Mouse (Mus musculus) liver, embryonic 13.5 days (tissue): ENCODE results near the gene Prss32. TPM values are rescaled to one million over a fixed set of nuclear protein-coding genes. Genes with fewer than 3 reads are reported as not detected.

Experiments used
- ATAC-seq: fragments of 200-750 bp; cut with Nextera tagmentation; 2 replicates; pipeline ENCODE4 v1.8.0; 2017; ENCODE audit warnings: low read depth, mild to moderate bottlenecking, moderate number of reproducible peaks, moderate library complexity
- DNase-seq: peaks from one replicate; pipeline ENCODE4 v3.0.0; 2022
- H3K27ac ChIP-seq: fragments of 300-500 bp; sonication (generic); 2 replicates; pipeline ENCODE4 v1.5.1; 2015; ENCODE audit warnings: moderate library complexity, mild to moderate bottlenecking, inconsistent platforms
- H3K27me3 ChIP-seq: fragments of 300-500 bp; sonication (generic); 2 replicates; pipeline ENCODE4 v1.6.1; 2015; ENCODE audit warnings: mild to moderate bottlenecking, inconsistent platforms
- H3K36me3 ChIP-seq: fragments of 300-500 bp; sonication (generic); 2 replicates; pipeline ENCODE4 v1.6.1; 2015; ENCODE audit warnings: mild to moderate bottlenecking, inconsistent platforms
- H3K4me1 ChIP-seq: fragments of 300-500 bp; sonication (generic); replicated peaks from 2 replicates; pipeline ENCODE4 v1.6.1; 2015; ENCODE audit warnings: inconsistent platforms
- H3K4me2 ChIP-seq: fragments of 300-500 bp; sonication (generic); 2 replicates; pipeline ENCODE4 v1.6.1; 2015; ENCODE audit warnings: inconsistent platforms, mild to moderate bottlenecking, moderate library complexity
- H3K4me3 ChIP-seq: fragments of 300-500 bp; sonication (generic); replicated peaks from 2 replicates; pipeline ENCODE4 v1.5.1; 2015; ENCODE audit warnings: mild to moderate bottlenecking, inconsistent platforms
- H3K9ac ChIP-seq: fragments of 300-500 bp; sonication (generic); 2 replicates; pipeline ENCODE4 v1.6.1; 2015; ENCODE audit warnings: mild to moderate bottlenecking, inconsistent platforms
- H3K9me3 ChIP-seq: fragments of 300-500 bp; sonication (generic); replicated peaks from 2 replicates; pipeline ENCODE4 v1.6.1; 2016; ENCODE audit warnings: inconsistent platforms
- WGBS: fragments of 180-500 bp; shearing (Covaris S2); methylation state at CpG from one replicate; pipeline ENCODE4 v1.1.7; 2015; ENCODE audit not compliant: insufficient replicate concordance; 5-methylcytosine and 5-hydroxymethylcytosine counted together
- polyA plus RNA-seq: library from polyadenylated mRNA; unstranded; fragments of >200 nt; fragmentation: Nextera tagmentation; extraction: Ambion mirVana; gene quantifications from 2 replicates; pipeline ENCODE4 v1.2.1, GENCODE M21; 2015

The Prss32 gene
- polyA plus RNA-seq, 1 experiment from 2014 or later = not detected

- no peak overlapping the region for H3K27ac ChIP-seq
- ATAC-seq (no peak), DNase-seq (no peak)
- H3K36me3 ChIP-seq = peaks cover 100% of the 10 kb centered on the region
- WGBS = 96% methylated on average over 25 of the region's 25 CpGs
- H3K4me1 ChIP-seq = no peaks in the 10 kb centered on the region
- peaks cover 42% of the 10 kb centered on the region for H3K9me3 ChIP-seq
- no peak overlapping the region for H3K9ac ChIP-seq
- no peaks in the 10 kb centered on the region for H3K27me3 ChIP-seq
- no peak overlapping the region for H3K4me2 ChIP-seq
- no peak overlapping the region for H3K4me3 ChIP-seq
Measured at GRCm38 (mm10) chr17:23819235-23819634, 24.4 kb upstream of the Prss32 start.

- H3K4me1 ChIP-seq = 0 out of 2 replicates have a peak, but pooled peaks cover 3% of the 10 kb centered on the region
- no peaks in the 10 kb centered on the region for H3K27me3 ChIP-seq
- ATAC-seq (no peak), DNase-seq (no peak)
- peaks cover 32% of the 10 kb centered on the region for H3K9me3 ChIP-seq
- H3K36me3 ChIP-seq = peaks cover 100% of the 10 kb centered on the region
- H3K4me3 ChIP-seq = no peak overlapping the region
- no peak overlapping the region for H3K4me2 ChIP-seq
- 90% methylated on average over 5 of the region's 5 CpGs for WGBS
- no peak overlapping the region for H3K9ac ChIP-seq
- no peak overlapping the region for H3K27ac ChIP-seq
Measured at GRCm38 (mm10) chr17:23820731-23821130, 22.9 kb upstream of the Prss32 start.

- peaks cover 29% of the 10 kb centered on the region for H3K9me3 ChIP-seq
- no peaks in the 10 kb centered on the region for H3K27me3 ChIP-seq
- peaks cover 14% of the 10 kb centered on the region for H3K4me1 ChIP-seq
- no peak overlapping the region for H3K27ac ChIP-seq
- ATAC-seq (no peak), DNase-seq (no peak)
- no peak overlapping the region for H3K4me3 ChIP-seq
- H3K4me2 ChIP-seq = no peak overlapping the region
- WGBS = 75% methylated on average over 6 of the region's 6 CpGs
- H3K36me3 ChIP-seq = peaks cover 99% of the 10 kb centered on the region
- no peak overlapping the region for H3K9ac ChIP-seq
Measured at GRCm38 (mm10) chr17:23822094-23822493, 21.6 kb upstream of the Prss32 start.

DNA sequence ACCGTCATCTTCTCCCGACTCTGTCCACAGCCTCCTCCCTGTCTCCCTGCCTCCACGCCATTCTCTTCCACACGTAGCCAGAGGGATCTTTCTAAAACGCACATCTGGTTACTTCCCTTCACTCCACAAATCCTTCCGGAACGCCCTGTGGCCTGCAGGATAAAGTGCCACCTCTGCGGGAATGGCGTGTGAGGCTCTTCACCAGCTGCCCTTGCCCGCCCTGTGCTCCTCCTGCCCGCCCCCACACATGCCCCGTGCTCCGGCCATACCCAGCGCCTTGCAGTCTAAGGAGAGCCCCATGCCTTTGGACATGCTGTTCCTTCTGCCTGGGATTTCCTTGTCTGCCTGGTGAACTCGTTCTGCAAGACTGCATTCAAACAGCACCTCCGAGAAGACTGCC lies 20.6 kb upstream of the Prss32 start:
- Histone ChIP-seq H3K27ac (no peak overlapping the region; the same call in 1 of the 2 replicates), H3K9ac (no peak overlapping the region), H3K4me1 (peaks cover 23% of the 10 kb centered on the region), H3K27me3 (no peaks in the 10 kb centered on the region), H3K4me2 (no peak overlapping the region), H3K36me3 (peaks cover 93% of the 10 kb centered on the region), H3K4me3 (no peak overlapping the region), H3K9me3 (peaks cover 21% of the 10 kb centered on the region)
- no peak for ATAC-seq
- no peak for DNase-seq
- 87% methylated on average over 16 of the region's 16 CpGs for WGBS

GRCm38 (mm10) chr17:23823614-23824013 lies 20.0 kb upstream of the Prss32 start:
- DNase-seq (no peak), ATAC-seq (no peak)
- 90% methylated on average over 12 of the region's 12 CpGs for WGBS
- H3K27me3 ChIP-seq = no peaks in the 10 kb centered on the region
- H3K4me1 ChIP-seq = peaks cover 27% of the 10 kb centered on the region
- H3K9me3 ChIP-seq = peaks cover 15% of the 10 kb centered on the region
- peaks cover 87% of the 10 kb centered on the region for H3K36me3 ChIP-seq
- H3K4me2 ChIP-seq = no peak overlapping the region
- H3K27ac ChIP-seq = no peak overlapping the region; the same call in 1 of the 2 replicates
- H3K4me3 ChIP-seq = no peak overlapping the region
- H3K9ac ChIP-seq = no peak overlapping the region

- peaks cover 6% of the 10 kb centered on the region; the same call in 1 of the 2 replicates for H3K27me3 ChIP-seq
- no peaks in the 10 kb centered on the region for H3K9me3 ChIP-seq
- no peak overlapping the region for H3K4me2 ChIP-seq
- H3K36me3 ChIP-seq = peaks cover 67% of the 10 kb centered on the region
- no peak overlapping the region for H3K27ac ChIP-seq
- H3K4me1 ChIP-seq = peaks cover 33% of the 10 kb centered on the region
- 76% methylated on average over 4 of the region's 4 CpGs for WGBS
- DNase-seq = no peak
- H3K4me3 ChIP-seq = no peak overlapping the region
- no peak for ATAC-seq
- H3K9ac ChIP-seq = no peak overlapping the region
Measured at GRCm38 (mm10) chr17:23825591-23825990, 18.1 kb upstream of the Prss32 start.

GRCm38 (mm10) chr17:23828271-23829001 lies 15.2 kb upstream of the Prss32 start:
- Histone ChIP-seq H3K27me3 (peaks cover 31% of the 10 kb centered on the region), H3K36me3 (peaks cover 39% of the 10 kb centered on the region), H3K9me3 (no peaks in the 10 kb centered on the region), H3K4me1 (peaks cover 33% of the 10 kb centered on the region), H3K4me3 (peak overlapping the region; percentile 77), H3K9ac (peak overlapping the region; percentile 90), H3K27ac (peak overlapping the region; percentile 82), H3K4me2 (peak overlapping the region; percentile 92)
- under 1% methylated on average over 47 of the region's 47 CpGs for WGBS
- ATAC-seq (peak; percentile 70), DNase-seq (peak; percentile 64)

DNA sequence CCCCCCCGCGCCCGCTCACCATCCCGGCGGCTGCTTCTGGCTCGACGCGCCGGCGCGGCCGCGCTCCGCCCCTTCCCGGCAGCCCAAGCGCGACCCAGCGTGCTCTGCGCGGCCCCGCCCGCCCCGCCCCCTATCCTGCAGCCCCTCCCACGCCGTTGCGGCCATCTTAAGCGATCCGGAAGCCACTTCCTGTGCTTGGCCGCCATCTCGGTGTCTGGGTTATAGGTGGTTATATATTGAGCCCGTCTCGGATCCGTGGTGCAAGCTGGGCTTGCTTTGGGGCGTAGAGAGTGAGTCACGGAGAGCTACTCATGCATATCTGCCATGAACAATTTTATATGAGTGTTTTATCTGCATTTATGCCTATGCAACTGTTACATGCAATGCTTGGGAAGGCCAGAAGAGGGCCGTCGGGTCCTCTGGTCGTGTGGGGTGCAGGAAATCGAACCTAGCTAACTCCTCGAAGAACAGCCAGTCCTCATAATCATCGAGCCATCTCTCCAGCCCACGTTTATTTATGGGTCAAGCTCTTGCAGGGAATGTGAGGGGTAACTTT lies 14.5 kb upstream of the Prss32 start, which contains the start of gene Elob:
Gene Elob, minus strand, starts transcription at position 73 of the 556 bp plus-strand sequence.
- H3K4me3 ChIP-seq = peak within 1 kb of the TSS; percentile 77
- peaks cover 32% of the 10 kb centered on the region for H3K36me3 ChIP-seq
- peaks cover 38% of the 10 kb centered on the region for H3K27me3 ChIP-seq
- DNase-seq = peak; percentile 70
- H3K4me1 ChIP-seq = peaks cover 33% of the 10 kb centered on the region
- H3K27ac ChIP-seq = peak within 1 kb of the TSS; percentile 82
- WGBS = under 1% methylated on average over 28 of the region's 42 CpGs
- ATAC-seq = peak; percentile 93
- H3K9ac ChIP-seq = peak within 1 kb of the TSS; percentile 90
- H3K9me3 ChIP-seq = no peaks in the 10 kb centered on the region
- H3K4me2 ChIP-seq = peak within 1 kb of the TSS; percentile 92

DNA sequence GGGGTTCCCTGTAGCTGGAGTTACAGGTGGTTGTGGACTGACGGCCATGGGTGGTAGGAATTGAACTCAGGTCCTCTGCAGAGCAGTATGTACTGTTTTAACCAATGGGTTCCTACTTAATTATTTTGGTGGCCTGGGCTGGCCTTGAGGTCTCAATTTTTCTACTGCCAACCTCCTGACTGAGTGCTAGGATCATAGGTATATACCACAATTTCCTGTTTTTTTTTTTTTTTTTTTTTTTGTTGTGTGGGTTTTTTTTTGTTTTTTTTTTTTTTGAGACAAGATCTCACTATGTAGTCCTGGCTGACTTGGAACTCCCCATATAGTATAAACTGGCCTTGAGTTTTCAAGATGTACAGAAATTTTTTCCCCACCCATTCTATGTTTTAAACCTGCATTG lies 12.5 kb upstream of the Prss32 start:
- H3K27me3 ChIP-seq = peaks cover 55% of the 10 kb centered on the region
- no peak overlapping the region for H3K4me3 ChIP-seq
- WGBS = 68% methylated on average over 1 of the region's 1 CpGs
- peaks cover 27% of the 10 kb centered on the region for H3K4me1 ChIP-seq
- no peaks in the 10 kb centered on the region for H3K9me3 ChIP-seq
- no peak overlapping the region for H3K9ac ChIP-seq
- ATAC-seq (no peak), DNase-seq (no peak)
- no peak overlapping the region for H3K4me2 ChIP-seq
- no peak overlapping the region for H3K27ac ChIP-seq
- H3K36me3 ChIP-seq = peaks cover 11% of the 10 kb centered on the region

- H3K4me3 ChIP-seq = no peak within 1 kb of the TSS
- ATAC-seq (no peak), DNase-seq (no peak)
- no peak within 1 kb of the TSS for H3K9ac ChIP-seq
- H3K27me3 ChIP-seq = peaks cover 49% of the 10 kb centered on the region
- no peaks in the 10 kb centered on the region for H3K36me3 ChIP-seq
- H3K27ac ChIP-seq = no peak within 1 kb of the TSS
- no peak within 1 kb of the TSS for H3K4me2 ChIP-seq
- WGBS = 61% methylated on average over 8 of the region's 8 CpGs
- H3K9me3 ChIP-seq = no peaks in the 10 kb centered on the region
- no peaks in the 10 kb centered on the region for H3K4me1 ChIP-seq
Measured at GRCm38 (mm10) chr17:23836006-23836575, 7.6 kb upstream of the Prss32 start, which contains the start of gene Prss33. Gene Prss33 (minus strand): TSS chr17:23836056.

- H3K27ac ChIP-seq = no peak overlapping the region
- 23% methylated on average over 4 of the region's 4 CpGs for WGBS
- no peak for ATAC-seq
Measured at GRCm38 (mm10) chr17:23841145-23841544, 2.5 kb upstream of the Prss32 start.

More at GRCm38 (mm10) chr17:23841145-23841544, 2.5 kb upstream of the Prss32 start:
- no peaks in the 10 kb centered on the region for H3K36me3 ChIP-seq
- H3K4me2 ChIP-seq = no peak overlapping the region
- peak; percentile 28 for DNase-seq
- no peaks in the 10 kb centered on the region for H3K9me3 ChIP-seq
- 0 out of 2 replicates have a peak, but pooled peaks cover 11% of the 10 kb centered on the region for H3K27me3 ChIP-seq
- no peak overlapping the region for H3K9ac ChIP-seq
- H3K4me1 ChIP-seq = peaks cover 10% of the 10 kb centered on the region
- H3K4me3 ChIP-seq = no peak overlapping the region
